Mouse (Mus musculus) brain, embryonic 14.5 days (tissue): ENCODE data around the gene Elp6.

Experiments
- CTCF ChIP-seq: fragments of 200-500 bp; IDR thresholded peaks from 2 replicates; pipeline ENCODE4 v1.5.1; 2012; ENCODE audit warnings: inconsistent platforms, mild to moderate bottlenecking, moderate library complexity, borderline replicate concordance; ENCODE audit not compliant: insufficient read depth, insufficient read length; ENCODE audit errors: extremely low read depth
- POLR2A ChIP-seq: fragments of 200-500 bp; IDR thresholded peaks from 2 replicates; pipeline ENCODE4 v1.6.1; 2012; ENCODE audit warnings: mild to moderate bottlenecking, inconsistent platforms, borderline replicate concordance; ENCODE audit not compliant: poor library complexity, insufficient read depth, insufficient read length, severe bottlenecking; ENCODE audit errors: extremely low read depth

GRCm38 (mm10) chr9:110294786-110295185 is 10.2 kb upstream of the Elp6 start:
- TF ChIP-seq CTCF (no peak), POLR2A (no peak)
